In the genomic region with DNA sequence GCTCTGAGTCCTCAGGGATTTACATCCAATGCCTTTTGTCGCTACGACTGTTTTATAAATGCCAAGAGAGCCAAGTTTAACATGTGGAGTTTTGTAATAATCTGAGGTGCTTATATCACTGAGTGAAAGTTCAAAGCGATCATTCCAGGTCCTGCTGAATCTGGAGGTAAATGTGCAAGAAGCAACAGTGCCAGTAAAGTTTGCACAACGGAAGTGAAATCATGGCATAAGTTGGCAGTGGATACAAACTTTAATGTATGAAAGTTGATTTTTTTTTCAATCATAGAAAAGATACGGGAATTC, we compare ENCODE assay signal across 35 mouse cellular contexts.
"Had no signal": no experiment of that assay in that cellular context is flagged by ENCODE, and none has a peak within 500 bp of the region (broad histone marks: within the 10 kb centered on the region; RNA-seq: fewer than 3 reads in every experiment).

No protein-coding gene starts in this region.

- H3K36me3 ChIP-seq: heart, embryonic 12.5 days; heart, embryonic 13.5 days; heart, embryonic 15.5 days; hindbrain, embryonic 10.5 days; hindbrain, embryonic 12.5 days; hindbrain, embryonic 13.5 days; hindbrain, embryonic 15.5 days; intestine, embryonic 15.5 days; kidney, embryonic 15.5 days had no signal

- H3K27ac ChIP-seq: heart, embryonic 13.5 days; heart, embryonic 15.5 days; hindbrain, embryonic 10.5 days; hindbrain, embryonic 12.5 days; hindbrain, embryonic 13.5 days; hindbrain, embryonic 14.5 days; hindbrain, embryonic 15.5 days; hindbrain, postnatal 0 days; intestine, embryonic 15.5 days; kidney, embryonic 15.5 days; kidney, postnatal 0 days; layer of hippocampus, adult 2 months; left cerebral cortex, adult 2 months had no signal

- H3K9me3 ChIP-seq: heart, embryonic 12.5 days; heart, embryonic 13.5 days; heart, embryonic 15.5 days; hindbrain, embryonic 10.5 days; hindbrain, embryonic 12.5 days; hindbrain, embryonic 13.5 days; hindbrain, embryonic 15.5 days; intestine, embryonic 15.5 days; kidney, embryonic 15.5 days had no signal

- DNase-seq: heart, postnatal 10 days; heart, postnatal 14 days; heart, postnatal 36 days; heart, postnatal 4 days; kidney, adult 11 months; kidney, adult 18-20 months; kidney, adult 2 months; kidney, adult 8-10 months; kidney, adult 9 months; kidney, postnatal 10 days; kidney, postnatal 14 days; kidney, postnatal 25 days; kidney, postnatal 36 days; kidney, postnatal 4 days; layer of hippocampus, adult 9-11 months; layer of hippocampus, postnatal 36 days had no signal

- ATAC-seq: hindbrain, embryonic 16.5 days; hindbrain, postnatal 0 days; inflammation-experienced regulatory T-cells, adult 6 months; intestine, embryonic 15.5 days; intestine, embryonic 16.5 days; intestine, postnatal 0 days had no signal

- H3K4me3 ChIP-seq: heart, embryonic 12.5 days; heart, embryonic 13.5 days; heart, embryonic 15.5 days; hindbrain, embryonic 10.5 days; hindbrain, embryonic 12.5 days; hindbrain, embryonic 13.5 days; hindbrain, embryonic 15.5 days; intestine, embryonic 15.5 days; kidney, embryonic 15.5 days; layer of hippocampus, adult 2 months; left cerebral cortex, adult 2 months had no signal

- H3K27me3 ChIP-seq: heart, embryonic 12.5 days; heart, embryonic 13.5 days; heart, embryonic 15.5 days; hindbrain, embryonic 12.5 days; hindbrain, embryonic 13.5 days; hindbrain, embryonic 15.5 days; intestine, embryonic 15.5 days; kidney, embryonic 15.5 days had no signal

- H3K4me2 ChIP-seq: heart, embryonic 11.5 days; heart, embryonic 12.5 days; heart, embryonic 13.5 days; heart, embryonic 15.5 days; hindbrain, embryonic 12.5 days; hindbrain, embryonic 13.5 days; hindbrain, embryonic 14.5 days; hindbrain, embryonic 15.5 days; intestine, embryonic 15.5 days; kidney, embryonic 15.5 days had no signal

- H3K4me1 ChIP-seq: heart, embryonic 12.5 days; heart, embryonic 13.5 days; heart, embryonic 15.5 days; hindbrain, embryonic 13.5 days; hindbrain, embryonic 15.5 days; intestine, embryonic 15.5 days; kidney, embryonic 15.5 days had no signal

- H3K9ac ChIP-seq: heart, embryonic 12.5 days; heart, embryonic 13.5 days; heart, embryonic 15.5 days; hindbrain, embryonic 12.5 days; hindbrain, embryonic 13.5 days; hindbrain, embryonic 14.5 days; hindbrain, embryonic 15.5 days; intestine, embryonic 15.5 days; kidney, embryonic 15.5 days had no signal
